Mouse (Mus musculus) hindbrain, embryonic 16.5 days (tissue): Measurements from ENCODE around the gene Fads2. TPM values are rescaled to one million over a fixed set of nuclear protein-coding genes. Genes with fewer than 3 reads are reported as not detected.

Experiments used
- ATAC-seq: fragments of 200-750 bp; cut with Nextera tagmentation; 2 replicates; pipeline ENCODE4 v1.8.0; 2017; ENCODE audit warnings: moderate TSS enrichment, moderate library complexity
- H3K27ac ChIP-seq: fragments of 300-500 bp; sonication (generic); 2 replicates; pipeline ENCODE4 v1.5.1; 2014; ENCODE audit warnings: low read depth, mild to moderate bottlenecking, control low read depth, low read length, moderate library complexity
- H3K27me3 ChIP-seq: fragments of 300-500 bp; sonication (generic); replicated peaks from 2 replicates; pipeline ENCODE4 v1.6.1; 2014; ENCODE audit warnings: low read length; ENCODE audit not compliant: control insufficient read depth, insufficient read depth
- H3K36me3 ChIP-seq: fragments of 300-500 bp; sonication (generic); 2 replicates; pipeline ENCODE4 v1.6.1; 2014; ENCODE audit warnings: mild to moderate bottlenecking, low read length, moderate library complexity, mixed read lengths; ENCODE audit not compliant: control insufficient read depth, insufficient read depth
- H3K4me1 ChIP-seq: fragments of 300-500 bp; sonication (generic); 2 replicates; pipeline ENCODE4 v1.6.1; 2014; ENCODE audit warnings: low read depth, low read length; ENCODE audit not compliant: control insufficient read depth, insufficient read depth
- H3K4me2 ChIP-seq: fragments of 300-500 bp; sonication (generic); 2 replicates; pipeline ENCODE4 v1.6.1; 2014; ENCODE audit warnings: mild to moderate bottlenecking, low read length, control low read depth, moderate library complexity
- H3K4me3 ChIP-seq: fragments of 300-500 bp; sonication (generic); 2 replicates; pipeline ENCODE4 v1.5.1; 2014; ENCODE audit warnings: mild to moderate bottlenecking, low read length, control low read depth, moderate library complexity
- H3K9ac ChIP-seq: fragments of 300-500 bp; sonication (generic); 2 replicates; pipeline ENCODE4 v1.6.1; 2014; ENCODE audit warnings: low read depth, mild to moderate bottlenecking, control low read depth, low read length, moderate library complexity
- H3K9me3 ChIP-seq: fragments of 300-500 bp; sonication (generic); 2 replicates; pipeline ENCODE4 v1.6.1; 2014; ENCODE audit warnings: mild to moderate bottlenecking, low read length, moderate library complexity; ENCODE audit not compliant: control insufficient read depth
- WGBS: fragments of 180-500 bp; shearing (Covaris S2); extraction: QIAGEN DNeasy Blood & Tissue Kit; methylation state at CpG from one replicate; pipeline ENCODE4 v1.1.7; 2014; 5-methylcytosine and 5-hydroxymethylcytosine counted together
- polyA plus RNA-seq: library from polyadenylated mRNA; unstranded; fragments of >200 nt; fragmentation: Nextera tagmentation; extraction: Ambion mirVana; gene quantifications from 2 replicates; pipeline ENCODE4 v1.2.1, GENCODE M21; 2015

Gene Fads2
- polyA plus RNA-seq, 1 experiment from 2014 or later, result 253 TPM

GRCm38 (mm10) chr19:10042816-10043215, 58.7 kb downstream of the Fads2 start:
- H3K4me1 ChIP-seq, result peaks cover 12% of the 10 kb centered on the region
- peak overlapping the region; percentile 90 for H3K4me2 ChIP-seq
- H3K27me3 ChIP-seq, result 0 out of 2 replicates have a peak, but pooled peaks cover 2% of the 10 kb centered on the region
- H3K27ac ChIP-seq, result no peak overlapping the region
- no peaks in the 10 kb centered on the region for H3K36me3 ChIP-seq
- no peak for ATAC-seq
- H3K4me3 ChIP-seq, result peak overlapping the region; percentile 75
- WGBS, result 71% methylated on average over 4 of the region's 4 CpGs
- H3K9ac ChIP-seq, result no peak overlapping the region; the same call in 1 of the 2 replicates
- H3K9me3 ChIP-seq, result no peaks in the 10 kb centered on the region

DNA sequence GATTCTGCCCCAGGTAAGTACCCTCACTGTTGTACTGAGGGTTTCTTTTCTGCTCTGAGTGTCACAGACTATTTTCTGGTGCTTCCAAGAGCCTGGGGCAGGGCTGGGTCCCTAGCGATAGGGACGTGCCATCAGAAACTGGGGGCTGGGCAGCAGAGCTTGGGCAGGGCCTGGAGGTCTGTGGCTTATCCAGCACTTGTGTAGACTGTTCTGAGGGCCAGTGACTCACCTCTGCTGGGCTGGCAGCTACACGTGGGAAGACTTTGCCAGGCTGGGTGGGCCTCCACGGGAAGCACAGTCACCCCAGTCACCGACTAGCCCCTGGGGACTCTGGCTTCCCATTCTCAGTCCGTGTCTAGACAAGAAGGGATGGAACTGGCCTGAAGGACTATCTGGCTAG, 59.3 kb downstream of the Fads2 start:
- Histone ChIP-seq H3K4me1 (peaks cover 12% of the 10 kb centered on the region), H3K4me2 (peak overlapping the region; percentile 90), H3K27ac (no peak overlapping the region)

GRCm38 (mm10) chr19:10041388-10042148, 60.0 kb downstream of the Fads2 start, which contains the start of gene Fads3:
Fads3 (plus strand) TSS chr19:10041569.
- Histone ChIP-seq H3K9me3 (no peaks in the 10 kb centered on the region), H3K27me3 (0 out of 2 replicates have a peak, but pooled peaks cover 2% of the 10 kb centered on the region), H3K9ac (peak within 1 kb of the TSS; percentile 89), H3K4me2 (peak within 1 kb of the TSS; percentile 90), H3K4me3 (peak within 1 kb of the TSS; percentile 75), H3K27ac (peak within 1 kb of the TSS; percentile 70), H3K36me3 (no peaks in the 10 kb centered on the region), H3K4me1 (peaks cover 12% of the 10 kb centered on the region)
- WGBS, result under 1% methylated on average over 48 of the region's 69 CpGs
- ATAC-seq, result peak; percentile 92

More for the DNA sequence above, 59.3 kb downstream of the Fads2 start:
- 59% methylated on average over 6 of the region's 6 CpGs for WGBS
- Histone ChIP-seq H3K9me3 (no peaks in the 10 kb centered on the region), H3K27me3 (0 out of 2 replicates have a peak, but pooled peaks cover 2% of the 10 kb centered on the region), H3K9ac (peak overlapping the region; percentile 89), H3K4me3 (peak overlapping the region; percentile 75), H3K36me3 (no peaks in the 10 kb centered on the region)
- peak; percentile 19 for ATAC-seq

- H3K9ac ChIP-seq, result peak overlapping the region; percentile 89
- H3K4me1 ChIP-seq, result peaks cover 12% of the 10 kb centered on the region
- peak overlapping the region; percentile 58; the same call in 1 of the 2 replicates for H3K27ac ChIP-seq
- 7% methylated on average over 18 of the region's 20 CpGs for WGBS
- H3K27me3 ChIP-seq, result 0 out of 2 replicates have a peak, but pooled peaks cover 2% of the 10 kb centered on the region
- H3K9me3 ChIP-seq, result no peaks in the 10 kb centered on the region
- H3K36me3 ChIP-seq, result no peaks in the 10 kb centered on the region
- ATAC-seq, result peak; percentile 7
- H3K4me3 ChIP-seq, result peak overlapping the region; percentile 75
- peak overlapping the region; percentile 90 for H3K4me2 ChIP-seq
Measured at GRCm38 (mm10) chr19:10040866-10041387, 60.6 kb downstream of the Fads2 start.

- Histone ChIP-seq H3K4me2 (no peak overlapping the region), H3K36me3 (no peaks in the 10 kb centered on the region), H3K9ac (no peak overlapping the region), H3K4me1 (peaks cover 12% of the 10 kb centered on the region), H3K9me3 (no peaks in the 10 kb centered on the region), H3K4me3 (no peak overlapping the region), H3K27ac (no peak overlapping the region), H3K27me3 (0 out of 2 replicates have a peak, but pooled peaks cover 2% of the 10 kb centered on the region)
- ATAC-seq, result no peak
- 96% methylated on average over 2 of the region's 2 CpGs for WGBS
Measured at GRCm38 (mm10) chr19:10039615-10040014, 61.9 kb downstream of the Fads2 start.

DNA sequence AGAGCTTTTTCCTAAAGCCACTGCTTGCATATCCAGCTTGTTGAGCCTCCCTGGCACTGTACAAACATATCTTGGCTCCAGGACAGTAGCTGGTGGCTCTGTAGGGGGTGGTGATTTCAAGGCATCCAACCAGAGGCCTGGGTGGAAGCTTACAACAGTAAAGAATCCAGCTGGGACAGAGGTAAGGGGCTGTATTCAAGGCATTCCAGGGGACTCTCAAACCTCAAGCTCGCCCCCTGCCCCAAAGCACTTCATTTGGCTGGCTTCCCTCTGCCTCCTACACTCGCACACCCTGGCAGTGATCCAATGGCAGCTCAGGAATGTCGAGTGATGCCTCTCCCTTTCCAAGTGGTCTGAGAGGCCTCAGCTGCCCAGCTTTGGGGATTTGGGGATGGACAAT, 62.6 kb downstream of the Fads2 start:
- WGBS, result 10% methylated on average over 3 of the region's 3 CpGs
- ATAC-seq, result no peak
- no peak overlapping the region for H3K4me3 ChIP-seq
- H3K36me3 ChIP-seq, result no peaks in the 10 kb centered on the region
- 0 out of 2 replicates have a peak, but pooled peaks cover 2% of the 10 kb centered on the region for H3K27me3 ChIP-seq
- peaks cover 12% of the 10 kb centered on the region for H3K4me1 ChIP-seq
- no peak overlapping the region for H3K9ac ChIP-seq
- no peak overlapping the region for H3K4me2 ChIP-seq
- peak overlapping the region; percentile 20; the same call in 1 of the 2 replicates for H3K27ac ChIP-seq
- H3K9me3 ChIP-seq, result no peaks in the 10 kb centered on the region

GRCm38 (mm10) chr19:10038364-10038763, 63.2 kb downstream of the Fads2 start:
- H3K4me2 ChIP-seq, result no peak overlapping the region
- H3K36me3 ChIP-seq, result no peaks in the 10 kb centered on the region
- no peak overlapping the region for H3K27ac ChIP-seq
- 0 out of 2 replicates have a peak, but pooled peaks cover 2% of the 10 kb centered on the region for H3K27me3 ChIP-seq
- no peak for ATAC-seq
- 72% methylated on average over 3 of the region's 3 CpGs for WGBS
- H3K4me1 ChIP-seq, result peaks cover 10% of the 10 kb centered on the region
- no peak overlapping the region for H3K9ac ChIP-seq
- no peaks in the 10 kb centered on the region for H3K9me3 ChIP-seq
- no peak overlapping the region for H3K4me3 ChIP-seq

- no peak for ATAC-seq
- Histone ChIP-seq H3K4me1 (peaks cover 3% of the 10 kb centered on the region), H3K9ac (no peak overlapping the region), H3K27ac (no peak overlapping the region), H3K36me3 (no peaks in the 10 kb centered on the region), H3K9me3 (no peaks in the 10 kb centered on the region), H3K4me3 (no peak overlapping the region), H3K27me3 (0 out of 2 replicates have a peak, but pooled peaks cover 2% of the 10 kb centered on the region), H3K4me2 (no peak overlapping the region)
- 69% methylated on average over 2 of the region's 2 CpGs for WGBS
Measured at GRCm38 (mm10) chr19:10037534-10037933, 64.0 kb downstream of the Fads2 start.

GRCm38 (mm10) chr19:10034785-10035447, 66.6 kb downstream of the Fads2 start:
- Histone ChIP-seq H3K4me2 (no peak overlapping the region), H3K27me3 (0 out of 2 replicates have a peak, but pooled peaks cover 2% of the 10 kb centered on the region), H3K9ac (no peak overlapping the region), H3K4me3 (no peak overlapping the region), H3K9me3 (no peaks in the 10 kb centered on the region), H3K36me3 (no peaks in the 10 kb centered on the region), H3K27ac (no peak overlapping the region), H3K4me1 (no peaks in the 10 kb centered on the region)
- peak; percentile 37 for ATAC-seq
- 57% methylated on average over 8 of the region's 8 CpGs for WGBS
